Mouse (Mus musculus) adrenal gland, postnatal 36 days (tissue): ENCODE measurements around the gene Patl1. TPM values are rescaled to one million over a fixed set of nuclear protein-coding genes. Genes with fewer than 3 reads are reported as not detected.
"Not testable (repeated sequence)": the region's sequence is repeated elsewhere in the genome, so short reads cannot be mapped to it uniquely, and the experiment has no call there.

Experiments used
- DNase-seq, 2 experiments: peaks; one replicate each; pipeline ENCODE4 v3.0.0; 2021; ENCODE audit warnings: mixed read lengths in 1 of 2
- microRNA-seq: library from miRNA; unstranded; fragments of <30 nt; microRNA quantifications from one replicate; pipeline ENCODE4 v1.2.0, GENCODE M21; 2021
- total RNA-seq, 2 experiments: library from RNA; stranded (reverse); gene quantifications; 2 replicates each; pipeline ENCODE4 v1.2.3; 2021

The Patl1 gene
- total RNA-seq, 2 experiments from 2014 or later: 25.0 to 28.2 TPM

DNA sequence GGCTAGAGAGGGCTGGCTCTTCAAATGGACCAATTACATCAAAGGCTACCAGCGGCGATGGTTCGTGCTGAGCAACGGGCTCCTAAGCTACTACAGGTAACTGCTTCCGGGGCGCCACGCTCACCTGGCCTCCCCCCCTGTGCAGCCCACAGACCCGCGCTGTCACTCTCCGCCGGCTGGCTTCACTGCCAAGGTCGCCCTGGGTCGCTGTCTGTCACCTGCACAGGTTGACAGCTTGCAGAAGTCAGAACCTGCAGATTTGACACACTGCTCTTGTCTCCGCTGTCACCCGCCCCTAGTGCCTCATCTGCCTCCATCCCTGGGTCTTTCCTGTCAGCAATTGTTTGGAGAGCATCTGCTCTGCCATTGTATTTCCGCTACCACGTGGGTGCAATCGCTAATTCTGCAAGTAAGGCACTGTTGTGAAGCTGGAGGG, 54.0 kb downstream of the Patl1 start:
- DNase-seq: peak; percentile 38 to 45

DNA sequence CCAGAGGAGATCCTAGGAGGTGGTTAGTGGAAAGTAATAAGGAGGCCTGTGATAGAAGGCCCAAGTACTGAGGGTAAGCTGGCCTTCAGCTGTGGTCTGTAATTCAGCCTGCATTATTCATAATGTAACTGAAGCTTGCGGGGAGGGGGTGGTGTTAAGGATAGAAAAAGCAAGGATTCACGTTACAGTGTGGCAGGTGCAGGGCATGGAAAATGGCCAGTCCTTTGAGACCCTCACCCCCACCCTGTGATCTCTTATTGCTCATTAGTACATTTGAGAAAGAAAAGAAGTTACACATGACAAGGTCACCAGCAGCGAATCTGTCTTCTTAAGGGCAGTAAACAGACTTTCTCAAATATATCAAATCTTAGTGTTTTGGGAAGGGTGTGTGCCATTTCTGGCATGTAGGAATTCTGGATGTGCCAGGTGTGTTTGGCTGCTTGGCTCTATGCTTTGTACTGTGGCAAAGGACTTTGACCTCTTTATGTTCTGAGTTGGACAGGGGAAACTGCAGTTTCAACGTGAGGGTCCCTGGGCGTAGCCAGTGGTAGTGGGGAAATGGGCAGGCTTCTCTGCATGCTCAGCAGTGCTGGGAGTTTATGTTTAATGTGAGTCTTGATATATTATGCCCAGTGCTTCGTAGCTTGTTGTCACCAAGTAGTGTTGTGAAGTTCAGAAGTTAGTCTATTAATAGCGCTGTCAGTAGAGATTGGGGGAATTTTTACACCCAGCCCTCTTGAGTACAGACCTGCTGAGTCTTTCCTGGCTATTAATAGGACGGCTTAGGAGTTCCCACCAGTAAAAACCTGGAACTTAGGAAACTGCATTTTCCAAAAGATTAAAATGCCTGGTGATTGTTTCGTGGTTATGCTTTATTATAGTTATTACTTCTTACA, 57.2 kb downstream of the Patl1 start:
- DNase-seq: no peak

DNA sequence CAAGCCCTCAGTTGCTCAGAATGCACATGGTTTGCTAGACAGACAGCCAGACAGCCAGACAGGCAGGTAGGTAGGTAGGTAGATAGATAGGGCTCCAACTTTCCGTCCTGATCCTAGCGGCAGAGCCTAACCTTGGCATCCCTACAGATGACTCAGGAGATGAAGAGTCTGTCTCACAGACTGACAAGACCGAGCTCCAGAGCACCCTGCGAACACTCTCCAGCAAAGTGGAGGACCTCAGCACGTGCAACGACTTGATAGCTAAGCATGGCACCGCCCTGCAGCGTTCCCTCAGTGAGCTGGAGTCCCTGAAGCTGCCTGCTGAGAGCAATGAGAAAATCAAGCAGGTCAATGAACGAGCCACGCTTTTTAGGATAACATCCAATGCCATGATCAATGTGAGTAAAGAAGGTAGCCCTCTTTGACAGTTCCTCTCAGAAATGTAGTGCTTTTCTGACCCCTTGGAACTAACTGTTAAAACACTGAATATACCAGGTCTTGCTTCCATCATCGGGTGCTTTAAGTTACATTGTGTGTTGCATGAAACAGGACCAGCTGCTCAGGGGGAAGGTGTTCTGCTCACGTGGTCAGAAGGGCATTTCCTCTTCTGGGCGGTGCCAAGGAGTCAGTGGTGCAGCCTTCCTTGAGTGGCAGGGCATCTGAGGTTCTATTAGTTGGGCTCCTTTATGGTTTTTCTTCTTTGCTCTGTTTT, 61.5 kb downstream of the Patl1 start:
- peak; percentile 49 to 52 for DNase-seq

DNA sequence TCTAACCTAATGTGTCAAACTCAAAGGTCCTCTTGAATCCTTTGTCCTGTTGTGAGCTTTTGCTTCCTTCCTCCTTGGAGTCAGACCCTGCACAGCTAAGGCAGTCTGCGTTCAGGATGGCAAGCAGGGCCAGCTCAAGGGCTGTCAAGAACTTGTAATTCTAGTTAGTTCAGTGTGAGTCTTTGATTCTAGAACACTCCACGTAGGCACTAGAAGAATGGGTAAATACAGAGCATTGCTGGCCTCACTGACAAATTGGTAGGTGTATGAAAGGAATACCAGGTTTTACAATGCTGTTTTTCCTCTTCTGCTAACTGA, 62.0 kb downstream of the Patl1 start:
- DNase-seq: no peak

DNA sequence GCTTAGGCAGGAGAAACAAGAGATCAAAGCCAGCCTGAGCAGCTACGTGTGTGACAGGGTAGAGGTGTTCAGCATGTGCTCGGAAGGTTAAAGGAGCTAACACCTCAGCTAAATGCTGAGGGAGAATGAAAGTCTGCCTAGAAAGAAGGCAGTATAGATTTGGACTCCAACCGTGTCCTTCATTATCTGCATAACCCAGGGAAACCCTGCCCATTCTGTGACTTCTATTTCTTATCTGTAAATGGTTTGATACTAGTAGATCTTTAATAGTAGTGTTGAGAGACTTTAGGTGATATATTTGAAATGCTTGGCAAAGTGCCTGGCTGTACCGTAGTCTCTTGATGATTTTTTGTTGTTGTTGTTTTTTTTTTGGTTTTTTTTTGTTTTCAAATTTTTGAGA, 63.5 kb downstream of the Patl1 start:
- no peak for DNase-seq

DNA sequence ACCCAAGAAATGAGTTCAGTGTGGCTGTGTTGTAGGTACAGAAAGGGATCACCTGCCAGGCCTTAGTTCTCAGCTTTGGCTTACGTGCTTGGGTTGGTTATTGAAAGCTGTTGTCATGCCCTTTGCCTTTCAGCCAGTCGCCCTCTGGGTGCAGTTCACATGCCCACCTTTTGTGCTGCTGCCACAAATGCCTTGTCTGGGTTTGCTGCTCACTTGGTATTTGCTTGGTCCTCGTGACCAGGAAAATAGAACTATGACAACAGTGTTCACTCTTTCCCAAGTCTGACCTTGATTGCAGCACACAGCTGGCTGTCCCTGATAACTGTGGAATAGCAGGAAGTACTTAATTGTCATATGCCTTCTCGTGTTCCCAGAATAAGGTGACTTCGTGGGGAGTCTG, 65.2 kb downstream of the Patl1 start:
- DNase-seq: peak; percentile 26 to 55

DNA sequence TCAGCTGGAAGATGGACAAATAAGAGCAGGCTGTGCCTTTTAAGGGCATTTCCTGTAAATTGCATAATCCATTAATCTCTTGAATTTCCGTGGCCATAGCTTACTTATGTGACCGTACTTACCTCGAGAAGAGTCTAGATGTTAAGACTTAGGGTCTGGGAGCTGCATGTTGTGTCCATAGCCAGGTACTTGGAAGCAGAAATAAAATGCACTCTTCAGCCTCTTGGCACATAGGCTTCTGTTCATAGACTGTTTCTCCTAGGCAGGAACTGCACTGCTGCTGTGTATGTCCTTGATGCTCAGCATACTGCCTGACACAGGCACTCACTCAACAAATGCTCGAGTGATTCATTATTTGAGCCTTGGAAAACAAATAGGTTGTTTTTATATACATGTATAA, 68.3 kb downstream of the Patl1 start:
- DNase-seq: no peak

DNA sequence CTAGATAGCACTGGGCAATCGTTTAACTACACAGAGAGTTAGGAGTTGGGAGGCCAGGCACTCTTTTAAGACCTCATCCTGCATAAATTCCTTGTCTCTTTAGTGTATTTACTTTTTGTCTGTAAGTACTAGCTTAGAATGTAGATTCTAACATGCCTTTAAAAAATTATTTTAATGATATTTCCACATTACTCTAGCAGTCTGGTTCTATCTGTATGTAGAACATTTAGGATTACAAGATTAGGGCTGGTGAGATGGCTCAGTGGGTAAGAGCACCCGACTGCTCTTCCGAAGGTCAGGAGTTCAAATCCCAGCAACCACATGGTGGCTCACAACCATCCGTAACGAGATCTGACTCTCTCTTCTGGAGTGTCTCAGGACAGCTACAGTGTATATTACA, 72.4 kb downstream of the Patl1 start:
- DNase-seq: not testable (repeated sequence)

DNA sequence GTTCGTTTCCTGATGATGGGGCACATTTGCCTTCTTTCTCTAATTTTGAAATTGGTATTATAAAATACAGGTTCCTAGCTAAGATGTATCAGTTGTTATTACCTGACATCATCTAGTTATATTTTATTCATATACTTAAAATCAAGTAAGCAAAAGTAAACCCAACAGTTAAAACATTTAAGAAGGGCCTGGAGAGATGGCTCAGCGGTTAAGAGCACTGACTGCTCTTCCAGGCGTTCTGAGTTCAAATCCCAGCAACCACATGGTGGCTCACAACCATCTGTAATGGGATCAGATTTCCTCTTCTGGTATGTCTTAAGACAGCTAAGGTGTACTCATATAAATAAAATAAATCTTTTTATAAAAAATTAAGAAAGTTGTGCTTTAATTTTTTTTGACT, 75.6 kb downstream of the Patl1 start:
- DNase-seq: no peak

DNA sequence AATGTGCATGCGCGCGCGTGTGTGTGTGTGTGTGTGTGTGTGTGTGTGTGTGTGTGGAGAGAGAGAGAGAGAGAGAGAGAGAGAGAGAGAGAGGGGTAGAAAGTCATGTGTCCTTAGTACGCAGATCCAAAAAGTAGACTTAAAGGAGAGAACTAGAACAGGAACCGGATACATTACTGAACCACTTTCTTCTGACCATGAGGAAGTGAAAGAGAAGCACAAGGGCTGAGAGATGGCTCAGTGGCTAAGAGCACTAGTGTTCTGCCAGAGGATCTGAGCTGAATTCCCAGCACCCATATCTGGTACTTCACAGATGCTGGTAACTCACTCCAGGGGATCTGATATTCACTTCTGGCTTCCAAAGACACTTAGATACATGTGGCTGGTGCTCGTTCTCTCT, 77.1 kb downstream of the Patl1 start:
- DNase-seq: no peak

DNA sequence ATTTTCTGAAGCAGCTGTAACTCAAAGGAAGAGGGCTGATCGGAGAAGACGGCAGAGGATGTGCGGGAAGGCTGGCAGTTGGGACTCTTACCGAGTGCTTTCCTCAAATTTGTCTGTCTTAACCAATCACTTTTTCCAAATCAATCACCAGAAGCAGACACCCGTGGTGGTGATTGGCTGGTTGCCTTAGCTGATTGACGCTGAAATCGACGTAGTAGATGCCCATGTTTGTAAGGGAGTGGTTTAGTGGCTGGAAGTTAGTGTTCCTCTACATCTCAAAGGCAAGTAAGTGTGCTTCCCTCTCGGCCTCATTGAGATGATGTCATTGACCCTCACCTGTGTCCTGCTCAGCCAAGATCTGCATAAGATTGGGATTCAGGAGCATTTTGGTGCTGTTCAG, 79.8 kb downstream of the Patl1 start:
- no peak for DNase-seq

DNA sequence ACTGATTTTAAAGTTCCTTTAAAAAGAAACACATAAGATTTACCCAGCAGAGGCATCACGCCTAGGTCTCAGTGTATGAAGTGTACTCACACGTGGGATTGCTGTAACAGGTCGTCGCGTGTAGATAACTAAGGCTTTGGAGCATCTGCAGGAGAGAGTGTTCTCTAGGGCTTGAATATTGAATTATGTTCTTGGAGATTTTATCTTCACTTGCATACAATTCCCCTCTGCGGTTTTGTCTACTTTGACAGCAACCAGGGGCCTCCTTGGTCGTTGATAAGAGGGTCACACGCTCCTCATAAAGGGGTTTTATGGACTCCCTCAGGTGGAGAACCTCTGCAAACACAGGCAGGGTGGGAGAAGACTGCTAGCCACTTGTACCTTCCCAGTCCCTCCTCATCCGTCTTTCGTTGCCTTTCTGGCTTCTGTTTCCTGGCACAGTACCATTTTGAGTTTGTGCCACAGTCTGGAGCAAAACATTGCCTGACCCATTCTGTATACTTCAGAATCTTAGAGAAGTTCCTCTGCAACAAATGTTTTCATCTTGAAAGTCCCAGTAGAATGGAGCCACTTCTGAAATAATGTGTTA, 80.3 kb downstream of the Patl1 start:
- no peak for DNase-seq

Small RNA genes lying within 50 kb of the gene (microRNA-seq; reads per million reads assigned to microRNA genes)
- 1.7 reads per million for gene Mir6994

Other genes starting within 250 kb of the Patl1 start
- 1 to 10 TPM in 1 of 2 experiments, not detected in 1; 4.7 TPM for gene Oosp1, start 221.2 kb upstream of the Patl1 start, total RNA-seq
- not detected for gene Oosp3, start 215.3 kb upstream of the Patl1 start, total RNA-seq
- gene Gif, start 164.8 kb upstream of the Patl1 start, total RNA-seq: not detected
- 10 to 100 TPM; 63.8 to 67.8 TPM for gene Mrpl16, start 142.0 kb upstream of the Patl1 start, total RNA-seq
- 1 to 10 TPM; 8.4 to 9.2 TPM for gene Stx3, start 93.0 kb upstream of the Patl1 start, total RNA-seq
- not detected for gene Olfr1417, start 73.2 kb upstream of the Patl1 start, total RNA-seq
- gene Olfr1418, start 51.3 kb upstream of the Patl1 start, total RNA-seq: not detected
- gene Olfr1419, start 37.3 kb upstream of the Patl1 start, total RNA-seq: not detected
- gene Olfr1420, start 25.8 kb upstream of the Patl1 start, total RNA-seq: not detected
- gene Osbp, start 53.5 kb downstream of the Patl1 start, total RNA-seq: 100 to 1,000 TPM in 1 of 2 experiments, 10 to 100 TPM in 1; 81.5 to 117 TPM
- not detected for gene Olfr1423, start 128.9 kb downstream of the Patl1 start, total RNA-seq
- gene Olfr1424, start 150.3 kb downstream of the Patl1 start, total RNA-seq: not detected
- not detected for gene Olfr1425, start 165.3 kb downstream of the Patl1 start, total RNA-seq
- not detected for gene Olfr1426, start 179.6 kb downstream of the Patl1 start, total RNA-seq
- not detected for gene Olfr1427, start 190.9 kb downstream of the Patl1 start, total RNA-seq
- not detected for gene Olfr1428, start 203.5 kb downstream of the Patl1 start, total RNA-seq
- not detected for gene Olfr76, start 210.8 kb downstream of the Patl1 start, total RNA-seq